Mouse (Mus musculus) CH12.LX (cell line): ENCODE results near the gene Cnp. TPM values are rescaled to one million over a fixed set of nuclear protein-coding genes. Genes with fewer than 3 reads are reported as not detected.

Experiments used
- DNase-seq: peaks from one replicate; pipeline ENCODE4 v3.0.0-alpha.2; 2013; ENCODE audit errors: extremely low read depth
- H3K27ac ChIP-seq: 2 replicates; pipeline ENCODE4 v1.5.1; 2012; ENCODE audit warnings: low read depth, mild to moderate bottlenecking, control low read depth, moderate library complexity; ENCODE audit not compliant: insufficient read depth
- H3K27me3 ChIP-seq: replicated peaks from 2 replicates; pipeline ENCODE3; 2012; ENCODE audit warnings: inconsistent platforms
- H3K36me3 ChIP-seq, 2 experiments: replicated peaks in 1 of 2; 2 replicates each; pipeline versions ENCODE3 to v1.6.1; 2012; ENCODE audit warnings: inconsistent platforms in 1 of 2, low read length in 1 of 2, mild to moderate bottlenecking in 1 of 2, mixed read lengths in 1 of 2, moderate library complexity in 1 of 2; ENCODE audit not compliant: control insufficient read depth in 1 of 2, insufficient read depth in 1 of 2
- H3K4me1 ChIP-seq, 2 experiments: 2 replicates each; pipeline ENCODE4 v1.6.1; 2012; ENCODE audit warnings: inconsistent platforms in 1 of 2, moderate library complexity in 1 of 2; ENCODE audit not compliant: insufficient read depth in 2 of 2, control insufficient read depth in 1 of 2
- H3K4me2 ChIP-seq: 2 replicates; pipeline ENCODE4 v1.6.1; 2012; ENCODE audit warnings: low read depth, mild to moderate bottlenecking, control low read depth; ENCODE audit not compliant: poor library complexity, insufficient read depth, severe bottlenecking
- H3K4me3 ChIP-seq, 3 experiments: fragments of 150-350 bp in 1 of 3; sonication (generic) in 1 of 3; replicated peaks in 1 of 3; 2 replicates each; pipeline versions ENCODE3 to v1.5.1; 2011 to 2012; ENCODE audit warnings: low read depth in 2 of 3, low read length in 2 of 3, mild to moderate bottlenecking in 2 of 3, moderate library complexity in 2 of 3, control low read depth in 1 of 3, improper control_type of control experiment in 1 of 3, inconsistent platforms in 1 of 3, mixed read lengths in 1 of 3; ENCODE audit not compliant: poor library complexity in 1 of 3
- H3K79me2 ChIP-seq: replicated peaks from 2 replicates; pipeline ENCODE4 v1.6.1; 2012; ENCODE audit warnings: mild to moderate bottlenecking, moderate library complexity; ENCODE audit not compliant: control insufficient read depth, poor library complexity, insufficient read depth, severe bottlenecking; ENCODE audit errors: extremely low read depth
- H3K9ac ChIP-seq: 2 replicates; pipeline ENCODE4 v1.6.1; 2012; ENCODE audit warnings: low read depth, mild to moderate bottlenecking, control low read depth, moderate library complexity; ENCODE audit not compliant: insufficient read depth
- H3K9me3 ChIP-seq: replicated peaks from 2 replicates; pipeline ENCODE3; 2012; ENCODE audit warnings: low read length, inconsistent platforms, mixed read lengths
- CHD1 ChIP-seq: IDR thresholded peaks from 2 replicates; pipeline ENCODE4 v1.6.1; 2012; ENCODE audit warnings: low read depth, low read length, improper control_type of control experiment, inconsistent platforms
- CHD2 ChIP-seq: IDR thresholded peaks from 2 replicates; pipeline ENCODE4 v1.6.1; 2011; ENCODE audit warnings: low read length, improper control_type of control experiment
- CTCF ChIP-seq, 2 experiments: IDR thresholded peaks in 1 of 2; conservative IDR thresholded peaks in 1 of 2; 2 replicates each; pipeline ENCODE4 v1.5.1; 2011 to 2012; ENCODE audit warnings: low read depth in 2 of 2, low read length in 2 of 2, improper control_type of control experiment in 1 of 2, inconsistent platforms in 1 of 2, mild to moderate bottlenecking in 1 of 2, moderate library complexity in 1 of 2
- ELF1 ChIP-seq: IDR thresholded peaks from 2 replicates; pipeline ENCODE4 v1.6.1; 2014; ENCODE audit warnings: low read depth, mild to moderate bottlenecking, inconsistent platforms, low read length, improper control_type of control experiment
- ETS1 ChIP-seq: conservative IDR thresholded peaks from 2 replicates; pipeline ENCODE4 v1.6.1; 2012; ENCODE audit warnings: low read depth, mild to moderate bottlenecking, inconsistent platforms, low read length, improper control_type of control experiment, moderate library complexity
- GABPA ChIP-seq: IDR thresholded peaks from 2 replicates; pipeline ENCODE4 v1.6.1; 2012; ENCODE audit warnings: low read depth, low read length, improper control_type of control experiment, inconsistent platforms; ENCODE audit not compliant: insufficient replicate concordance
- HCFC1 ChIP-seq: IDR thresholded peaks from 2 replicates; pipeline ENCODE4 v1.6.1; 2012; ENCODE audit warnings: low read depth, mild to moderate bottlenecking, inconsistent platforms, low read length, improper control_type of control experiment
- IRF4 ChIP-seq: IDR thresholded peaks from 2 replicates; pipeline ENCODE4 v1.6.1; 2014; ENCODE audit warnings: low read depth, mild to moderate bottlenecking, inconsistent platforms, low read length, improper control_type of control experiment
- JUN ChIP-seq: IDR thresholded peaks from 2 replicates; pipeline ENCODE4 v1.6.1; 2011; ENCODE audit warnings: low read depth, mild to moderate bottlenecking, low read length, improper control_type of control experiment, moderate library complexity; ENCODE audit not compliant: insufficient read depth
- JUND ChIP-seq: conservative IDR thresholded peaks from 2 replicates; pipeline ENCODE4 v1.6.1; 2011; ENCODE audit warnings: low read depth, low read length, improper control_type of control experiment
- KAT2A ChIP-seq: IDR thresholded peaks from 2 replicates; pipeline ENCODE4 v1.6.1; 2012; ENCODE audit warnings: low read length, improper control_type of control experiment, inconsistent platforms; ENCODE audit not compliant: insufficient replicate concordance
- MAFK ChIP-seq: IDR thresholded peaks from 2 replicates; pipeline ENCODE4 v1.6.1; 2011; ENCODE audit warnings: low read length, improper control_type of control experiment; ENCODE audit not compliant: insufficient replicate concordance
- MAX ChIP-seq: IDR thresholded peaks from 2 replicates; pipeline ENCODE4 v1.6.1; 2011; ENCODE audit warnings: low read length, improper control_type of control experiment
- MAZ ChIP-seq: IDR thresholded peaks from 2 replicates; pipeline ENCODE4 v1.6.1; 2012; ENCODE audit warnings: low read depth, mild to moderate bottlenecking, inconsistent platforms, low read length, improper control_type of control experiment, moderate library complexity
- MEF2A ChIP-seq: IDR thresholded peaks from 2 replicates; pipeline ENCODE4 v1.6.1; 2014; ENCODE audit warnings: low read depth, mild to moderate bottlenecking, inconsistent platforms, low read length, improper control_type of control experiment, borderline replicate concordance
- MYC ChIP-seq: IDR thresholded peaks from 2 replicates; pipeline ENCODE4 v1.6.1; 2011; ENCODE audit warnings: low read depth, mild to moderate bottlenecking, improper control_type of control experiment, low read length
- NELFE ChIP-seq: IDR thresholded peaks from 2 replicates; pipeline ENCODE4 v1.6.1; 2011; ENCODE audit warnings: low read depth, low read length, improper control_type of control experiment
- NRF1 ChIP-seq: IDR thresholded peaks from 2 replicates; pipeline ENCODE4 v1.6.1; 2014; ENCODE audit warnings: low read depth, mild to moderate bottlenecking, inconsistent platforms, low read length, improper control_type of control experiment, moderate library complexity
- PAX5 ChIP-seq: IDR thresholded peaks from 2 replicates; pipeline ENCODE4 v1.6.1; 2012; ENCODE audit warnings: low read length, inconsistent platforms, mixed read lengths
- POLR2A ChIP-seq: IDR thresholded peaks from 2 replicates; pipeline ENCODE4 v1.6.1; 2011; ENCODE audit warnings: low read depth, mild to moderate bottlenecking, improper control_type of control experiment, low read length
- RAD21 ChIP-seq: IDR thresholded peaks from 2 replicates; pipeline ENCODE4 v1.6.1; 2011; ENCODE audit warnings: low read depth, mild to moderate bottlenecking, low read length, improper control_type of control experiment, moderate library complexity
- RCOR1 ChIP-seq: conservative IDR thresholded peaks from 2 replicates; pipeline ENCODE4 v1.6.1; 2012; ENCODE audit warnings: low read depth, mild to moderate bottlenecking, inconsistent platforms, low read length, improper control_type of control experiment
- SIN3A ChIP-seq: IDR thresholded peaks from 2 replicates; pipeline ENCODE4 v1.6.1; 2012; ENCODE audit warnings: low read length, improper control_type of control experiment, inconsistent platforms
- SMC3 ChIP-seq: IDR thresholded peaks from 2 replicates; pipeline ENCODE4 v1.6.1; 2011; ENCODE audit warnings: low read depth, low read length, improper control_type of control experiment
- TBP ChIP-seq: conservative IDR thresholded peaks from 2 replicates; pipeline ENCODE4 v1.6.1; 2011; ENCODE audit warnings: low read depth, low read length, improper control_type of control experiment
- TCF12 ChIP-seq: IDR thresholded peaks from 2 replicates; pipeline ENCODE4 v1.6.1; 2014; ENCODE audit warnings: low read depth, mild to moderate bottlenecking, inconsistent platforms, low read length, improper control_type of control experiment
- UBTF ChIP-seq: IDR thresholded peaks from 2 replicates; pipeline ENCODE4 v1.6.1; 2012; ENCODE audit warnings: low read depth, mild to moderate bottlenecking, inconsistent platforms, low read length, improper control_type of control experiment, moderate library complexity
- USF2 ChIP-seq: conservative IDR thresholded peaks from 2 replicates; pipeline ENCODE4 v1.6.1; 2011; ENCODE audit warnings: low read depth, low read length, improper control_type of control experiment
- ZC3H11A ChIP-seq: IDR thresholded peaks from 2 replicates; pipeline ENCODE4 v1.6.1; 2012; ENCODE audit warnings: low read depth, mild to moderate bottlenecking, inconsistent platforms, low read length, improper control_type of control experiment
- ZKSCAN1 ChIP-seq: IDR thresholded peaks from 2 replicates; pipeline ENCODE4 v1.6.1; 2012; ENCODE audit warnings: low read depth, inconsistent platforms, low read length, improper control_type of control experiment, borderline replicate concordance
- ZNF384 ChIP-seq: IDR thresholded peaks from 2 replicates; pipeline ENCODE4 v1.6.1; 2012; ENCODE audit warnings: low read depth, low read length, improper control_type of control experiment, inconsistent platforms
- dilution Hi-C: fragments of 300-500 bp; cut with MboI; formaldehyde crosslinking; loops from 2 replicates; pipeline ENCODE4 v1.14.3; 2020; ENCODE audit warnings: low sequenced_read_pairs; ENCODE audit not compliant: extremely low pct_unique_long_range_greater_than_20kb, extremely low pct_ligation_motif_present
- in situ Hi-C: fragments of 300-500 bp; cut with MboI; formaldehyde crosslinking; loops from 3 replicates; pipeline ENCODE4 v1.14.3; 2019; ENCODE audit warnings: low sequenced_read_pairs, low pct_ligation_motif_present, low pct_unique_long_range_greater_than_20kb, mixed read lengths
- polyA plus RNA-seq: library from polyadenylated mRNA; unstranded; fragments of >175 nt; gene quantifications from 2 replicates; pipeline ENCODE4 v1.2.1, GENCODE M21; 2012; ENCODE audit warnings: low read depth; ENCODE audit not compliant: insufficient read length
- total RNA-seq, 2 experiments: library from RNA; depleted of rRNA; stranded (reverse); fragments of 300-350 nt in 1 of 2; fragments of >200 nt in 1 of 2; gene quantifications; 2 replicates each; pipeline ENCODE4 v1.2.3; 2012 to 2014

Cnp gene
- total and polyA plus RNA-seq, 3 experiments = 77.7 to 87.8 (median 80.2) TPM

DNA sequence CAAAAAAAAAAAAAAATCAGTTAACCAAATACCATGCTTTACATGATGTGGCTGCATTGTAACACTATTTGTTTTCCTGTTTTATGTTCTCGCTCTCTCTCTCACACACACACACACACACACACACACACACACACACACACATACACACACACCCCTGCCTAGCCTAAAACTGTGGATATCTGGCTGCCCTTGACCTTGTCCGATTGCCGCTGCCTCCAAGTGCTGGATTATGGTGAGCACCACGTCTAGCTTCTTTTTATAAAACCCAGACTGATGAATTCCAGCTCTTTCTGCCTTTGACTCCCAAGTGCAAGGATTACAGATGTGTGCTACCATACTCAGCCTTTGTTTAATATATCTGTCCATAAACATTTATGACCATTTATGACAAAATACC is 42.8 kb downstream of the Cnp start:
- Histone ChIP-seq H3K4me3 (peak overlapping the region in 2 of 3 experiments; percentile 84 to 91), H3K27ac (no peak overlapping the region), H3K4me1 (peaks cover 11 to 75% of the 10 kb centered on the region in 2 experiments), H3K4me2 (peak overlapping the region; percentile 97)
- dilution Hi-C loops = no loop called here
- TF ChIP-seq MYC (no peak), IRF4 (no peak), SIN3A (no peak), CHD1 (no peak), MAFK (no peak), CTCF (conservative IDR thresholded peaks at IDR 0.05 in 1 of 2, IDR thresholded peaks at IDR 0.05 in 1 of 2; ENCODE audit: low read depth in 2 of 2, low read length in 2 of 2) (no peak), SMC3 (no peak), TBP (no peak), ZKSCAN1 (no peak), USF2 (no peak), POLR2A (no peak), MAX (no peak), JUN (no peak)
- TF ChIP-seq, all 38 proteins: peak for 0
- no peaks in the 10 kb centered on the region for H3K27me3 ChIP-seq
- no peak for DNase-seq
- peak overlapping the region; percentile 97 for H3K9ac ChIP-seq
- no peaks in the 10 kb centered on the region for H3K9me3 ChIP-seq
- in situ Hi-C loops = no loop called here
- peaks cover 67% of the 10 kb centered on the region for H3K79me2 ChIP-seq
- peaks cover 7 to 43% of the 10 kb centered on the region in 2 experiments for H3K36me3 ChIP-seq

DNA sequence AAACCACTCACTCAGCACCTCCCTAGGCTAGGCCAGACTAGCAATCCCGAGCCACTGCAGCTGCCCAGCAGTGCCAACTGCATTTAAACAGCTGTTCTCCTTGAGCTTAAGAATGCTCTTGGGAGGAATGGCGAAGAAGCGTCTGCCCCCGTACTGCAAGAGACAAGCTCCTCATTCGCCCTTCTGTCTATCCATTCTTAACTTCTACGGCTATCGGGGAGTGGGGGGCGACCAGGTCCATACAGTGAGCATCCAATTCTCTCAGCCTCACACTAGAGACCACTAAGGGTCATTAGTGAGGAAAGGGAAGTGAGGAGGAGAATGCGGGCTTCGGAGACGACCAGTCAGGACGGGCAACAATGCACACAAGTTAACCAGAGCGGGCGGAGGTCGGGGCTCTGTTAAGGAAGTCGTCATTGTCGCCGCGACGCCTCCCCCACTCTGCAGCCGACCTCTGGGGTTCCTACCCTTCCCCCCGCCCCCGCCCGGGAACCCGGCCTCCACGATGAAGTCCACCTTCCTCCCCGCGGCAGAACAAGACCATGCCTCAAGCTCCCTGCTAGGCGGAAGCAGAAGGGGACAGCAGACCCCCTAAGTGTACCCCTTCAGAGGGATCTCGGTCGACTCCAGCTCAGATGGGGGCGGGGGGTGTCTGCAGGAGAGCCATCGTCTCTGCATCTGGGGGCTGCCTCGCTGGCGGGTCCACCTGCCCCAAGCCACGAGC is 44.2 kb downstream of the Cnp start, which contains the start of gene Nkiras2:
Nkiras2 (plus strand) TSS at position 484 of the 724 bp plus-strand sequence.
- in situ Hi-C loops = no loop called here
- Histone ChIP-seq H3K4me1 (peaks cover 8 to 66% of the 10 kb centered on the region in 2 experiments), H3K9ac (peak within 1 kb of the TSS; percentile 97), H3K27ac (peak within 1 kb of the TSS; percentile 87), H3K79me2 (peaks cover 55% of the 10 kb centered on the region), H3K4me2 (peak within 1 kb of the TSS; percentile 97), H3K4me3 (peak within 1 kb of the TSS; percentile 83 to 91 (median 84)), H3K36me3 (peaks cover 7 to 35% of the 10 kb centered on the region in 2 experiments), H3K9me3 (no peaks in the 10 kb centered on the region), H3K27me3 (no peaks in the 10 kb centered on the region)
- dilution Hi-C loops = no loop called here
- DNase-seq = peak; percentile 93
- TF ChIP-seq ELF1 (peak; percentile 60; the same call in 1 of the 2 replicates), NRF1 (no peak), ETS1 (no peak), POLR2A (peak; percentile 47; the same call in 1 of the 2 replicates), ZNF384 (no peak), NELFE (no peak; the same call in 1 of the 2 replicates), KAT2A (0 out of 2 replicates have a peak, but pooled peaks have one; percentile 8), JUN (no peak), RAD21 (no peak), MYC (peak; percentile 73), CHD2 (peak; percentile 95), RCOR1 (no peak; the same call in 1 of the 2 replicates), MAZ (peak; percentile 72), TCF12 (no peak), HCFC1 (peak; percentile 53; the same call in 1 of the 2 replicates), PAX5 (no peak), GABPA (no peak), MEF2A (no peak), MAFK (no peak), ZC3H11A (no peak), UBTF (no peak), CTCF (conservative IDR thresholded peaks at IDR 0.05 in 1 of 2, IDR thresholded peaks at IDR 0.05 in 1 of 2; ENCODE audit: low read depth in 2 of 2, low read length in 2 of 2) (no peak), JUND (no peak), ZKSCAN1 (no peak)
